Mouse (Mus musculus) brain, embryonic 18.5 days (tissue): ENCODE measurements around the gene Pip4k2b.

Source experiments
- DNase-seq: peaks from one replicate; pipeline ENCODE4 v3.0.0-alpha.2; 2012; ENCODE audit warnings: low read depth, low spot score

The Pip4k2b gene

GRCm38 (mm10) chr11:97668160-97668559 is 76.3 kb downstream of the Pip4k2b start:
- DNase-seq, result no peak

- DNase-seq, result no peak
These were observed 77.7 kb downstream of the Pip4k2b start for GRCm38 (mm10) chr11:97666794-97667193.

GRCm38 (mm10) chr11:97666221-97666620 is 78.3 kb downstream of the Pip4k2b start:
- no peak for DNase-seq

GRCm38 (mm10) chr11:97665431-97665830 is 79.1 kb downstream of the Pip4k2b start:
- DNase-seq, result no peak
